Mouse (Mus musculus) gastrocnemius, adult 2 months (tissue): Measurements from ENCODE around the gene Bok. TPM values are rescaled to one million over a fixed set of nuclear protein-coding genes. Genes with fewer than 3 reads are reported as not detected.

Source experiments
- DNase-seq: peaks from one replicate; pipeline ENCODE4 v3.0.0; 2022
- H3K27ac ChIP-seq: fragments of 200-600 bp; 2 replicates; pipeline ENCODE4 v1.8.1; 2022; ENCODE audit warnings: mild to moderate bottlenecking
- H3K4me3 ChIP-seq: fragments of 200-600 bp; 2 replicates; pipeline ENCODE4 v1.8.1; 2022; ENCODE audit warnings: mild to moderate bottlenecking, moderate library complexity
- CTCF ChIP-seq: fragments of 200-600 bp; IDR thresholded peaks from 2 replicates; pipeline ENCODE4 v1.8.1; 2022; ENCODE audit warnings: antibody characterized with exemption, mild to moderate bottlenecking, moderate library complexity
- intact Hi-C: fragments of 180-260 bp; cut with DNase I; formaldehyde crosslinking; loops from one replicate; pipeline ENCODE4 v1.15.1; 2025
- total RNA-seq, 2 experiments: library from RNA; stranded (reverse); gene quantifications; 2 replicates each; pipeline ENCODE4 v1.2.3; 2021

Gene Bok
- total RNA-seq, 2 experiments from 2014 or later: 0.59 to 1.1 TPM

GRCm38 (mm10) chr1:93731103-93731502 is 45.6 kb downstream of the Bok start:
- intact Hi-C loops: loop anchor here (10.0 kb wide), 1 partner anchor 216 kb away; the partner anchor contains the start of gene Farp2
- Histone ChIP-seq H3K27ac (peak overlapping the region; percentile 81), H3K4me3 (peak overlapping the region; percentile 59)
- TF ChIP-seq CTCF: no peak
- no peak for DNase-seq

DNA sequence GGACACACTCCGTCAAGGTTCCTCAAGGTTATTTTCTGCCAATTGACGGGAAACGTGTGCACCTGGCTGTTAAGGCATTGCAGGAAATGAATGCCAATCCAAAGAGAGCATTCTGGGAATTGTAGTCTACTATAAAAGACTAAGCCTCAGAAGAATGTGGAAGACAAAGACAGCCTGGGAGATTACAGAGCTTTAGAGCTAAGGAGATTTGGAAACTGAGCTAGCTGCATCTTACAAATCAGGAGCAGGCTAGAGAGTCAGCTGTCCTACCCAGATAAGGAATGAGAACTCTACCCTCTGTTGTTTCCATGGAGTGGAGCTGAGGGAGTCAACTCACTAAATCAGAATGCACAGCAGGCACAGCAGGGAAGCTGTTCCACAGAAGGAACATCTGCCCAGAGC is 46.4 kb downstream of the Bok start:
- intact Hi-C loops: loop anchor here (10.0 kb wide), 1 partner anchor 217 kb away; the partner anchor contains the start of gene Farp2
- DNase-seq: no peak
- TF ChIP-seq CTCF: no peak
- Histone ChIP-seq H3K4me3 (peak overlapping the region; percentile 59), H3K27ac (peak overlapping the region; percentile 81)

- no peak overlapping the region for H3K27ac ChIP-seq
- no peak for TF ChIP-seq CTCF
- DNase-seq: no peak
- intact Hi-C loops: loop anchor here (10.0 kb wide), 1 partner anchor 221 kb away; the partner anchor contains the start of gene Farp2
- H3K4me3 ChIP-seq: no peak overlapping the region
Measured at GRCm38 (mm10) chr1:93735859-93736258, 50.4 kb downstream of the Bok start.

GRCm38 (mm10) chr1:93737711-93738110 is 52.3 kb downstream of the Bok start:
- TF ChIP-seq CTCF: no peak
- DNase-seq: no peak
- Histone ChIP-seq H3K4me3 (no peak overlapping the region), H3K27ac (no peak overlapping the region)
- intact Hi-C loops: loop anchor here (10.0 kb wide), 1 partner anchor 223 kb away; the partner anchor contains the start of gene Farp2

GRCm38 (mm10) chr1:93740671-93741070 is 55.2 kb downstream of the Bok start:
- no peak overlapping the region for H3K4me3 ChIP-seq
- no peak for TF ChIP-seq CTCF
- intact Hi-C loops: no loop called here
- no peak overlapping the region for H3K27ac ChIP-seq
- DNase-seq: no peak

DNA sequence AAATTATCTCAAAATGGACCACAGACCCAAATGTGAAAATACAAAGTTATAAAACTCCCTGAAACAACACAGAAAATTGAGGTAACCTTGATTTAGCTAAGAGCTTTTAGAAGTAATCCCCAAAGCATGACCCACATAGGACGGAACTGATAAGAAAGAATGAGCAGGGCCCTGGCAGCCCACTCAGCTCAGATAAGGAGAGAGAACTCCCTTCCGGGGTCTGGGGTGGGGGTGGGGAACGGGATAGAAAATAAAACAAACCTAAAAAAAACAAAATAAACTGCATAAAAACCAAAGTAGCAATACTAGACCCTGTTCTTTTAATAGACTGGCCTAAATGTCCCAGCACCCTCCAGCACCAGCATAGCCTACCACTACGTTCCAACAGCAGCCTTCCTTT is 56.5 kb downstream of the Bok start:
- Histone ChIP-seq H3K27ac (no peak overlapping the region), H3K4me3 (no peak overlapping the region)
- TF ChIP-seq CTCF: no peak
- intact Hi-C loops: no loop called here
- DNase-seq: no peak

DNA sequence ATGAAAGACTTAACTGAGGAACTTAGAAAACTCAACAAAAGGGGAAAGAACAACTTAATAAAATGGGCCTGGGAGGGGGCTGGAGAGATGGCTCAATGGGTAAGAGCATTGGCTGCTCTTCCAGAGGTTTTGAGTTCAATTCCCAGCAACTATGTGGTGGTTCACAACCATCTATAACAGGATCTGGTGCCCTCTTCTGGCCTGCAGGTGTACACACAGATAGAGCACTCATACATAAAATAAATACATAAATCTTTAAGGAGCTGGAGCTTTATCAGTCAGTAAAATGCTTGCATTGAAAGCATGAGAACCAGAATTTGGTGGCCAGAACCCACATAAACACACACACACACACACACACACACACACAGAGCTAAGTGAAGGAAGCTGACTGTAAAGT is 57.5 kb downstream of the Bok start:
- peak; percentile 31; the same call in 1 of the 2 replicates for TF ChIP-seq CTCF
- Histone ChIP-seq H3K4me3 (no peak overlapping the region), H3K27ac (no peak overlapping the region)
- intact Hi-C loops: no loop called here
- no peak for DNase-seq

Other genes starting within 250 kb of the Bok start
- 100 to 1,000 TPM; 317 to 345 TPM for gene Hdlbp, start 206.8 kb upstream of the Bok start, total RNA-seq
- gene Farp2, start 173.6 kb upstream of the Bok start, total RNA-seq: 10 to 100 TPM; 13.1 to 13.4 TPM
- gene Stk25, start 27.0 kb upstream of the Bok start, total RNA-seq: 10 to 100 TPM; 90.1 to 90.5 TPM
- gene Atg4b, start 65.8 kb downstream of the Bok start, total RNA-seq: 10 to 100 TPM; 24.0 to 31.3 TPM
- gene Thap4, start 69.2 kb downstream of the Bok start, total RNA-seq: 10 to 100 TPM; 70.0 to 94.1 TPM
- gene Dtymk, start 116.3 kb downstream of the Bok start, total RNA-seq: 10 to 100 TPM; 14.1 to 18.6 TPM
- 1 to 10 TPM; 3.6 to 5.8 TPM for gene Ing5, start 118.3 kb downstream of the Bok start, total RNA-seq
- 10 to 100 TPM; 21.7 to 22.9 TPM for gene D2hgdh, start 139.2 kb downstream of the Bok start, total RNA-seq
- not detected for gene Gal3st2, start 175.6 kb downstream of the Bok start, total RNA-seq
- under 1 TPM; 0.08 to 0.15 TPM for gene Gal3st2b, start 232.7 kb downstream of the Bok start, total RNA-seq